ENCODE assay signal across 9 mouse cellular contexts in the genomic region with DNA sequence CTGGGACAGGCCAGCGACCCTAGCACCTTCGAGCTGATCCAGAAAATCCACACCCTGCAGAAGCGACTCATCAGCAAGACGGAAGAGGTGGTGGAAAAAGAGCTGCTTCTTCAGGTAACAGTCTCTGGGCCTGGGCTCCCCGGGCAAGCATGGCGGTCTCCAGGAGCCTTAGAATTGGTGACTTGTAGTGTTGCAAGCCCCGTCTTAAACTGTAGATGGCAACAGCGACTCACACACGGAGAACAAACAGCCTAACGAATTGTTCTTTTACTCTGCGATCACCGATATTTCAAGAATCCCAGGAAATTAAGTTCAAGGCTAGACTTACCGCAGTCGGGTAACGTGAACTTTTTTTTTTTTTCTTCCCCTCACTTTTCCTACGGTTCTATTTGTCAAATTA. TPM values are rescaled to one million over a fixed set of nuclear protein-coding genes. Genes with fewer than 3 reads are reported as not detected.
A peak's percentile ranks its signal among the peaks of the same experiment; 100 is the strongest.
DNase-seq lines count a peak whose midpoint lies in the region; ATAC-seq lines count a peak whose summit lies in the region.
"Had no signal": no experiment of that assay in that cellular context is flagged by ENCODE, and none has a peak within 500 bp of the region (broad histone marks: within the 10 kb centered on the region; RNA-seq: fewer than 3 reads in every experiment).

No protein-coding gene starts in this region.

- H3K36me3 ChIP-seq in neural tube, embryonic 11.5 days (ENCODE audit: control insufficient read depth, insufficient read depth, low read length): no peaks in the 10 kb centered on the region

- 37% methylated on average over 16 of the region's 16 CpGs for WGBS in neural tube, embryonic 11.5 days

- H3K27me3 ChIP-seq in neural tube, embryonic 11.5 days (ENCODE audit: control insufficient read depth, insufficient read depth, low read length): no peaks in the 10 kb centered on the region

- no peak overlapping the region for H3K4me2 ChIP-seq in neural tube, embryonic 11.5 days (ENCODE audit: low read depth)

- peak; percentile 21 for DNase-seq in adrenal gland, postnatal 14 days
- DNase-seq in adrenal gland, adult 8-10 months: no peak
- DNase-seq in neural tube, embryonic 11.5 days (ENCODE audit: low spot score): peak; percentile 44
- no peak for DNase-seq in neural tube, embryonic 10.5 days (ENCODE audit: extremely low spot score, low spot score)
- peak; percentile 56 to 68 for DNase-seq in left cerebral cortex, postnatal 25 days (ENCODE audit: low spot score in 2 of 2)
- DNase-seq in retina, postnatal 7 days (ENCODE audit: low read depth, low spot score): peak; percentile 41
- DNase-seq in B cell, adult 2 months: no peak

- no peak overlapping the region for H3K9ac ChIP-seq in neural tube, embryonic 11.5 days (ENCODE audit: low read length)

- H3K4me1 ChIP-seq in neural tube, embryonic 11.5 days (ENCODE audit: control insufficient read depth, insufficient read depth, low read length): no peaks in the 10 kb centered on the region

- no peak overlapping the region for H3K4me3 ChIP-seq in neural tube, embryonic 11.5 days (ENCODE audit: low read depth, low read length)

- no peaks in the 10 kb centered on the region for H3K9me3 ChIP-seq in neural tube, embryonic 11.5 days (ENCODE audit: control insufficient read depth, low read length)

- no peak overlapping the region for H3K27ac ChIP-seq in neural tube, embryonic 11.5 days (ENCODE audit: low read depth, low read length)

- intact Hi-C loops in left cerebral cortex, postnatal 25 days (cut with DNase I): loop anchor here (2.0 to 10.0 kb wide), 5 partner anchors 186 to 1756 kb away; a partner anchor contains a TSS

- ATAC-seq in neural tube, embryonic 11.5 days (ENCODE audit: insufficient read depth, low FRiP score, low TSS enrichment): 0 out of 2 replicates have a peak, but pooled peaks have one; percentile 20
- peak; percentile 37 for ATAC-seq in granulocyte monocyte progenitor cell, adult 5-6 weeks (replicated peaks; ENCODE audit: poor library complexity, severe bottlenecking)

RNA-seq across cellular contexts. Expression of a gene that starts 51.0 kb away (rescaled TPM):
- not detected in 2 replicates for total RNA-seq in adrenal gland, postnatal 14 days (2021)
- under 1 TPM in 3 of 4 experiments, not detected in 1; 0.07 to 0.12 (median 0.11) TPM for total RNA-seq in adrenal gland, adult 8-10 months (2022)
- polyA plus RNA-seq in neural tube, embryonic 11.5 days (2014; fragmentation: Nextera tagmentation; extraction: Ambion mirVana): 0.11 TPM in 2 replicates
- not detected in 2 replicates for total RNA-seq in granulocyte monocyte progenitor cell, adult 5-6 weeks (2014; fragmentation: Nextera tagmentation)
- not detected in 2 replicates for total RNA-seq in granulocyte monocyte progenitor cell, adult 5-6 weeks (2017)
- under 1 TPM; 0.21 to 0.55 TPM for total RNA-seq in left cerebral cortex, postnatal 25 days (2021)
- total RNA-seq: neutrophil, adult 5-6 weeks had no signal

Comparison
In these comparisons a context has a peak if more than half of its experiments do, and no peak if none do; other contexts are left out.
1. DNase-seq: peak in adrenal gland, postnatal 14 days (single experiment), neural tube, embryonic 11.5 days (single experiment), left cerebral cortex, postnatal 25 days (2 of 2) and retina, postnatal 7 days (single experiment); none in adrenal gland, adult 8-10 months (single experiment), neural tube, embryonic 10.5 days (single experiment) and B cell, adult 2 months (0 of 2).